Mouse (Mus musculus) thymus, adult 2 months (tissue): Measurements from ENCODE around the gene Tbc1d19.

ENCODE experiments used
- CTCF ChIP-seq: fragments of 200-500 bp; IDR thresholded peaks from 2 replicates; pipeline ENCODE4 v1.5.1; 2012; ENCODE audit warnings: mild to moderate bottlenecking, control low read depth, low read length, moderate library complexity, borderline replicate concordance; ENCODE audit not compliant: control insufficient read depth, poor library complexity, insufficient read depth; ENCODE audit errors: extremely low read depth
- POLR2A ChIP-seq: fragments of 200-500 bp; IDR thresholded peaks from 2 replicates; pipeline ENCODE4 v1.6.1; 2012; ENCODE audit warnings: mild to moderate bottlenecking, low read length, control low read depth, moderate library complexity; ENCODE audit not compliant: control insufficient read depth, poor library complexity, insufficient read depth; ENCODE audit errors: extremely low read depth

GRCm38 (mm10) chr5:53931011-53931410 lies 121.6 kb downstream of the Tbc1d19 start:
- TF ChIP-seq CTCF (no peak), POLR2A (no peak)
